Mouse (Mus musculus) liver, postnatal 0 days (tissue): ENCODE data around the gene Braf.

Source experiments
- CTCF ChIP-seq: sonication (generic); IDR thresholded peaks from 2 replicates; pipeline ENCODE4 v1.5.1; 2016; ENCODE audit warnings: antibody characterized with exemption, low read depth
- EP300 ChIP-seq: IDR thresholded peaks from 2 replicates; pipeline ENCODE4 v1.6.1; 2016; ENCODE audit warnings: antibody characterized with exemption, low read depth, mild to moderate bottlenecking

- TF ChIP-seq EP300 (no peak), CTCF (no peak)
Measured at GRCm38 (mm10) chr6:39705625-39706024, 19.6 kb downstream of the Braf start.
